Mouse (Mus musculus) heart, adult 11 months (tissue): ENCODE data around the gene Kiss1r.

Source experiments
- DNase-seq: peaks from one replicate; pipeline ENCODE4 v3.0.0; 2022

Kiss1r gene

GRCm38 (mm10) chr10:79924998-79925784 is 8.4 kb downstream of the Kiss1r start:
- peak; percentile 98 for DNase-seq

- no peak for DNase-seq
These were observed 9.2 kb downstream of the Kiss1r start for GRCm38 (mm10) chr10:79925785-79926490.

GRCm38 (mm10) chr10:79926491-79927323 is 9.9 kb downstream of the Kiss1r start, which contains the start of gene Arid3a:
Gene Arid3a, plus strand, starts transcription at chr10:79927043.
- peak; percentile 99 for DNase-seq

GRCm38 (mm10) chr10:79927324-79928029 is 10.7 kb downstream of the Kiss1r start:
- peak; percentile 97 for DNase-seq

DNA sequence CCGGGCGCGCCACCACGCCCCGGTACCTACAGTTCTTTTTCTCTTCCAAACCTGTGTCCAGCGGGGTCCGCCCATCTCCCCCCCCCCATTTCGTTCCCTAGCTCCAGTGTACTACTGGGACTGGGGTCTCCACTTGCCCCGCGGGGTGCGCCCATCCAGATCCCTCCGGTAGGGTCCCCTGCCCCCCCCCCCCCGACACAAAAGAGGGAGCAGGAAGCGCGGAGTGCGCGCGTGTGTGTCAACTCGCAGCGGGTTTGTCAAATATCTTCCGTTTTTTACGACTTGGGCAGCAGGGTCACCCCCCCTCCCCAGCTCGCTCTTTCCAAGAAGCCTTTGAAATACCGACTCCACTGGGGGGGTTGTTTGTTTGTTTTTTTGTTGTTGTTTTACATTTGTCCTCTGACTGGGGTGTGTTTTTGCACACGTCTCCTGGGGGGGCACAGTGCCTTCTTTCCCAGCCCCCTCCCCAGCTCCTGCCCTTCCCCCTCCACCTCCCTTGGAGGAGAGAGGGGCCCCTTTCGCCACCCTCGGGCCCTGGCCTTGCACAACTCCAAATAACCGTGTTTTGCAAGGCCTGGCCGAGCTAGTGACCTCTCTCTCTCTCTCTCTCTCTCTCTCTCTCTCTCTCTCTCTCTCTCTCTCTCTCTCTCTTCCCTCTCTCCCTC is 11.4 kb downstream of the Kiss1r start:
- DNase-seq: peak; percentile 96

- peak; percentile 91 for DNase-seq
These were observed 12.3 kb downstream of the Kiss1r start for GRCm38 (mm10) chr10:79928907-79929701.

GRCm38 (mm10) chr10:79929967-79930825 is 13.4 kb downstream of the Kiss1r start:
- peak; percentile 93 for DNase-seq

- no peak for DNase-seq
These were observed 14.0 kb downstream of the Kiss1r start for GRCm38 (mm10) chr10:79930826-79931186.

DNA sequence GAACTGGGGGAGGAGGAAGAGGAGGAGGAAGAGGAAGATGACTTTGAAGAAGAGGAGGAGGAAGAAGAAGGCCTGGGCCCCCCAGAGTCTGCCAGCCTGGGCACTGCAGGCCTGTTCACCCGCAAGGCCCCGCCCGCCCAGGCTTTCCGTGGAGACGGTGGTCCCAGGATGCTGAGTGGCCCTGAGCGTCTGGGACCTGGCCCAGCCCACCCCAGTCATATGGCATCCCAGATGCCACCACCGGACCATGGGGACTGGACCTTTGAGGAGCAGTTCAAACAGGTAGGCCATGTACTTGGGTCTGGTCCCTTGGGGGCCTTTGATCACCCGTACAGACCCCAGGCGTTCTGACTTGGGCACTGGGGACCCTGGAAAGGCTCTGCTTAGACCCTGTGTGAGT is 15.0 kb downstream of the Kiss1r start:
- DNase-seq: peak; percentile 93

DNA sequence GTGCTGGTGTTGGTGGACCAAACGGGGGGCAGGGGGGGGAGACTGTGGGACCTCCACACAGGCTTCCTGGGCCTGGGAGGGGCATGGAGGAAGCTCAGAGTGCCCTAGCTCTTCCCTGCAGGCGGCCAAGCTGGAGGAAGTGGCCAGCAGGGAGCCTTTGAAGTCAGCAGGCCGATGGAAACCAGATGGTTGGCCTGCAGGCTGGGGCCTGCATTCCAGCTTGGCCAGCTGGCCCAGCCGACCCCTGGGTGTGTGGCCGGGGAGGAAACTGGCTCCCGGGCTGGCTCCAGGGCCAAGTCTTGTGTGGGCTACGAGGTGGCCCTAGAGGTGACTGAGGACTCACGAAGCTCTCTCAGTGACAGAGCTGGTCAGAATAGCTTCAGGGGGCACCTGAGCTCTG is 16.0 kb downstream of the Kiss1r start:
- DNase-seq: peak; percentile 99

DNA sequence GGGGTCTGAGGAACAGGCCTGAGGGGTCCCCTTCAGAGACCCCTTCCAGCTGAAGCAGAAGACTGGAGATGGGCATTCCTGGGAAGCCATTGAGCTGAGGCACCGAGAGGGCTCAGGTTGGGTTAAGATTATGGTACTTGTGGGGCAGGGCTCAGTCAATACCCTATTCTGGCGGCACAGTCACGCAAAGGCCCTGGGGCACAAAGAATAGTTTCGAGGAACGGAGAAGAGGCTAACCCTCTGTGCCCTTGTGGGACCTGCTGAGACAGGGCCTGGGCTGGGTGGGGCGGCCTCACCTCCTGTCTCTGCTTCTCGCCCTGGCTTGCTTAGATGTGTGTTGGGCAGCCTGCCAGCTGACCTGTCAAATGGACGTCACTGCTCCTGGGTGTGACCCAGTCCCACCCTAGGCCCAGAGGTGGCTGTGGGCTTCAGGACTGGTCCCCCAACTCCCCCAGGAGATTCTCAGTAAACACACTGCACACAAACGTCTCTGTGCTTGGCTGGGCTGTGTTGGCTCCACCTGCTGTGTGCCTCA is 16.4 kb downstream of the Kiss1r start:
- peak; percentile 96 for DNase-seq

DNA sequence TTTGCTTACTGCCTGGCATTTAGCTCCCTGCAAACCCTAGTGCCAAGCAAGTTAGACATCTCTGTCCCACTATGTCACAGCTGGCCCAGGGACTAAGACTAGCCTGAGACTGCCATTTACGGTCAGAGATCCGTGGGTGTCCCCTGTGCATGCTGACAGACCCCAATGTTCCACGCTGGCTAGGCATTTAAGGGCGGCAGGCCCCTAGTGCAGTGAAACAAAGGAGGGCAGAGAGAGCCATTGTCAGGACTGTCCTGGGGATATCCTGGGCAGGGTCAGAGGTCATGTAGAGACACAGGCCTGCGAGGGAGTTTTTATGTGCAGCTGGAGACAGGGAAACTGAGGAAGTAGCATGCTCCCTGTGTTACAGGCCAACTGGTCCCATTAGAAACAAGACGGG is 17.1 kb downstream of the Kiss1r start:
- peak; percentile 95 for DNase-seq

DNA sequence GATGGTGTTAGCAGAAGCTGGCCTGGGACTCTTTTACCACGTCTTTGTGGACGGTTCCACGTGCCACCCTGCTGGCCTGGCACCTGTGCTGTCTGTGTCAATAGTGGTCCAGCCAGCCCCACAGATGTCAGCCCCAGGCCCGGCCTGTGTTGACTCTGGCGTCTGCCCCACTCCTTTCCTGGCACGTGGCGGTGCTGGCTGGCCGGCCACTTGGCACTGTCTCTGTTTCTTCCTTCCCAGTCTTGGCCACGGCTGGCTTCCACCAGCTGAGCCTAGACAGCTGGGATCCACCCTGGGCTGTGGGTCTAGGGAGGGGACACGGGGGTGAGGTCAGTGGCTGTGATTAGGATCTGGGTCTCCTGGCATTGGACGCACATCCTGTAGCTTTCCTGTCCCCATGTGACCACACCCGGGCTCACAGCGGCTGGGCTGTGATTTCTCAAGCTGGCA is 17.5 kb downstream of the Kiss1r start:
- DNase-seq: peak; percentile 100

GRCm38 (mm10) chr10:79934794-79935569 is 18.2 kb downstream of the Kiss1r start:
- peak; percentile 95 for DNase-seq

DNA sequence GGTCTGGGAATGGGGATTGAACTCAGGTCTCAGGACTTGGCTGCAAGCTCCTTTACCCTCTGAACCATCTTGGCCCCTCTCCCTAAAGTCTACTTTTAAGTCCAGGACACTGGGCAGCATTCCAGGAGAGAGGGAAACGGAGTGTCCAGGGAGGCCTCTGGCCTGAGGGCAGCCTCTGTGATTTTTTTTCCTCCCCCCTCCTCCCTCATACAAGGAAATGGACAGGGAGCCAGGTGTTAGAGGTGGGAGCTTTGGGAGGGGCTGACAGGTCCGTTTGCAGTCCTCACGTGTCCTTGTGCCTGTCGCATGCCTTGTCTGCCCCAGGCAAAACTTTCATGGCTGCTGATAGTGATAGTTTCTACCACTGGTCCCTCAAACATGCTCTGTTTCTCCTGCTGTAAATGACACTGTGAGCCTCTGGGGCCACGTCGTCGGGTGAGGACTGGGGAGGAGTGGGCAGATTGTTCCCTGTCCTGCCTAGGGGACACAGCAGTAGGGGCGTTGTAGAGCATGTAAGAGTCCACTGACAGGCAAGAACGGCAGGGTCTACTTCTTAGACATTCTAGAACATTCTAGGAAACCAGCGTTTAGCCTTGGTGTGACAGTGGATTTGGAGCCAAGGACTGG is 19.6 kb downstream of the Kiss1r start:
- peak; percentile 91 for DNase-seq

- DNase-seq: peak; percentile 98
These were observed 20.2 kb downstream of the Kiss1r start for GRCm38 (mm10) chr10:79936911-79937441.

GRCm38 (mm10) chr10:79937775-79938526 is 21.2 kb downstream of the Kiss1r start:
- DNase-seq: no peak
